Mouse (Mus musculus): ENCODE data around the gene 5730455P16Rik. TPM values are rescaled to one million over a fixed set of nuclear protein-coding genes. Genes with fewer than 3 reads are reported as not detected.
"Not testable (repeated sequence)": the region's sequence is repeated elsewhere in the genome, so short reads cannot be mapped to it uniquely, and the experiment has no call there.

Gene 5730455P16Rik
- 33.9 and 37.4 TPM in 2 replicates for polyA plus RNA-seq (2015; fragmentation: Nextera tagmentation; extraction: Ambion mirVana)

DNA sequence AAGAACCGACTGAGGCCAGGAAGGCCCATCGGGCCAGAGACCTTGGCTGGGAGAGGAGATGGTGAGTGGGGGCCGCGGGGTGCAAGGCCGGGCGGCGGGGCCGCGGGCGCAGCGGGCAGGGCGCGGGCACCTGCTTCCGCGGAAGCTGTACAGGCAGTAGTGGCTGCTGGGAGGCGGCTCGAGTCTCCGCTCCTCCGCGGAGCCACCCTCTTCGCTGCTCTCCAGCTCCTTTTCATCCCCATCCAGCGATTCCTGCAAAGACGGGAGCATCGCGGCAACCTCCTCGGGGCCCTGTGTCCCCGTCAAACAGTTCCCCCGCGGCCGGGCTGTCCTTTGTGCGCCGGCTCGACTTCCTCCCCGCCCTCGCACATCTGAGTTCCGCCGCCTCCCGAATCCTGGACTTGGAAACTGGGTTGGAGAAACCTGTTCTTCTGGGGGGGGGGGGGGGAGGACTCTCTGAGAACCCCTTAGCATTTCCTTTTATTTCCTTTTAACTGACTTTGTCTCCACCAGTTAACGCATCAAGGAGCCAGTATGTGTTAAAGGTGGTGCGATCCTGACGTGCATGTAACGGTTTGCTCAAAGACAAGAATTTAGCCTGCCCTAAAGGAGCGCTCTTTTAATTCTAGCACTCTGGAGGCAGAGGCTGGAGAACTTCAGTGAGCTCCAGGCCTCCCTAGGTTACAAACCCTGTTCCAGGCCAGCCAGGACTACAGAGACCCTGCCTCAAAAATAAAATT is at the start of gene 5730455P16Rik:
Gene 5730455P16Rik, minus strand, starts transcription at position 323 of the 740 bp plus-strand sequence.
- Histone ChIP-seq H3K27ac (peak within 1 kb of the TSS; percentile 97), H3K9me3 (no peaks in the 10 kb centered on the region), H3K4me3 (peak within 1 kb of the TSS; percentile 97), H3K4me1 (peaks cover 24% of the 10 kb centered on the region), H3K36me3 (replicated peaks) (peaks cover 8% of the 10 kb centered on the region; the same call in 1 of the 2 replicates), H3K4me2 (peak within 1 kb of the TSS; percentile 86), H3K27me3 (replicated peaks) (no peaks in the 10 kb centered on the region), H3K9ac (peak within 1 kb of the TSS; percentile 100)
- WGBS: 2% methylated on average over 40 of the region's 43 CpGs
- peak; percentile 84 for ATAC-seq (replicated peaks)

DNA sequence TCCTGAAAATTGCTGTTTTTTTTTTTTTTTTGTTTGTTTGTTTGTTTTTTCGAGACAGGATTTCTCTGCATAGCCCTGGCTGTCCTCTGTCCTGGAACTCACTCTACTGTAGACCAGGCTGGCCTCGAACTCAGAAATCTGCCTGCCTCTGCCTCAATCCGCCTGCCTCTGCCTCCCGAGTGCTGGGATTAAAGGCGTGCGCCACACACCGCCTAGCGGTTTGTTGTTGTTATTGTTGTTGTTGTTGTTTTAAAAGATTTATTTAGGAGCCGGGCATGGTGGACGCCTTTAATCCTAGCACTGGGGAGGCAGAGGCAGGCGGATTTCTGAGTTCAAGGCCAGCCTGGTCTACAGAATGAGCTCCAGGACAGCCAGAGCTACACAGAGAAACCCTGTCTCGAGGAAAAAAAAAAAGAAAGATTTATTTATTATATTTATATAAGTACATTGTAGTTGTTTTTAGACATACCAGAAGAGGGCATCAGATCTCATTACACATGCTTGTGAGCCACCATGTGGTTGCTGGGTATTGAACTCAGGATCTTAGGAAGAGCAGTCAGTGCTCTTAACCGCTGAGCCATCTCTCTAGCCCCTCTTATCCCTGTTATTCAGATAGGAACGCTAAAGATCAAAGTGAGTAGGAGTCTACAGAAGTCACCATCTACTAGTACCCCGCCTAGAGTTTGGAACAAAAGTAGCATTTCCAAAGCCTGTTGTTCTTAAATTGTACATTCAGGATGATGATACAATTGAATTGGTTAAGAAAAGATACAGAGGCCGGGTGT is 48.4 kb upstream of the 5730455P16Rik start:
- H3K27ac ChIP-seq; H3K4me3 ChIP-seq; ATAC-seq (replicated peaks); H3K9ac ChIP-seq; H3K36me3 ChIP-seq (replicated peaks); H3K9me3 ChIP-seq; H3K4me2 ChIP-seq; H3K27me3 ChIP-seq (replicated peaks): not testable (repeated sequence)
- 85% methylated on average over 16 of the region's 16 CpGs for WGBS
- peaks cover 17% of the 10 kb centered on the region for H3K4me1 ChIP-seq

GRCm38 (mm10) chr11:80425247-80425778 is 47.5 kb upstream of the 5730455P16Rik start:
- 63% methylated on average over 5 of the region's 5 CpGs for WGBS
- no peak for ATAC-seq (replicated peaks)

GRCm38 (mm10) chr11:80424691-80425090 is 46.9 kb upstream of the 5730455P16Rik start:
- H3K9me3 ChIP-seq: no peaks in the 10 kb centered on the region
- no peak for ATAC-seq (replicated peaks)
- no peak overlapping the region for H3K27ac ChIP-seq
- WGBS: 91% methylated on average over 2 of the region's 2 CpGs
- no peak overlapping the region for H3K9ac ChIP-seq
- no peaks in the 10 kb centered on the region for H3K36me3 ChIP-seq (replicated peaks)
- H3K4me3 ChIP-seq: no peak overlapping the region
- peaks cover 10% of the 10 kb centered on the region for H3K4me1 ChIP-seq
- H3K4me2 ChIP-seq: no peak overlapping the region
- H3K27me3 ChIP-seq (replicated peaks): no peaks in the 10 kb centered on the region

More at GRCm38 (mm10) chr11:80425247-80425778, 47.5 kb upstream of the 5730455P16Rik start:
- no peaks in the 10 kb centered on the region for H3K27me3 ChIP-seq (replicated peaks)
- no peaks in the 10 kb centered on the region for H3K36me3 ChIP-seq (replicated peaks)
- H3K9ac ChIP-seq: no peak overlapping the region
- H3K27ac ChIP-seq: no peak overlapping the region
- peaks cover 14% of the 10 kb centered on the region for H3K4me1 ChIP-seq
- H3K9me3 ChIP-seq: no peaks in the 10 kb centered on the region
- H3K4me3 ChIP-seq: no peak overlapping the region
- no peak overlapping the region for H3K4me2 ChIP-seq

DNA sequence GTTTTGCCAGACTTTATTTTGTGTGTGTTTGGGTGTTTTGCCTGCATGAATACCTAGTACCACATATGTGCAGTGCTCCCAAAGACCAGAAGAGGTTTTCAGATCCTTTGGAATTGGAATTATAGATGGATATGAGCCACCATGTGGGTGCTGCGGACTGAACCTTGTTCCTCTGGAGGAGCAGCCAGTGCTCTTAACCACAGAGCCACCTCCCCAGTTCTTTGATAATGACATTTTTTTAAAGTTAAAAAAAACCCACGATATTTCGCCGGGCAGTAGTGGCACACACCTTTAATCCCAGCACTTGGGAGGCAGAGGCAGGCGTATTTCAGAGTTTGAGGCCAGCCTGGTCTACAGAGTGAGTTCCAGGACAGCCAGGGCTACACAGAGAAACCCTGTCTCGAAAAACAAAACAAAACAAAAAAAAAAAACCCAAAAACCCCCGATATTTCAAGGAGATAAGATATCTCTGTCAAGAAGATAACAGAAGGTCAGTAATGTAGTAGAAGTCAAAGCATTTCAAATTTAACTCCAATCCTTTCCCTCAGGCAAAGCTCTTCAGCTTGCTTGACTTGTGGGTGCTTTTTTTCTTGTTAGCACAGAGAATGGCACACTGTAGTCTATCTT is 43.7 kb upstream of the 5730455P16Rik start:
- H3K27ac ChIP-seq: no peak overlapping the region
- H3K9ac ChIP-seq: no peak overlapping the region
- WGBS: 93% methylated on average over 7 of the region's 7 CpGs
- ATAC-seq (replicated peaks): no peak
- H3K4me1 ChIP-seq: no peaks in the 10 kb centered on the region
- no peaks in the 10 kb centered on the region for H3K27me3 ChIP-seq (replicated peaks)
- no peak overlapping the region for H3K4me2 ChIP-seq
- peaks cover 6% of the 10 kb centered on the region for H3K36me3 ChIP-seq (replicated peaks)
- H3K9me3 ChIP-seq: no peaks in the 10 kb centered on the region; the same call in 1 of the 2 replicates
- no peak overlapping the region for H3K4me3 ChIP-seq

DNA sequence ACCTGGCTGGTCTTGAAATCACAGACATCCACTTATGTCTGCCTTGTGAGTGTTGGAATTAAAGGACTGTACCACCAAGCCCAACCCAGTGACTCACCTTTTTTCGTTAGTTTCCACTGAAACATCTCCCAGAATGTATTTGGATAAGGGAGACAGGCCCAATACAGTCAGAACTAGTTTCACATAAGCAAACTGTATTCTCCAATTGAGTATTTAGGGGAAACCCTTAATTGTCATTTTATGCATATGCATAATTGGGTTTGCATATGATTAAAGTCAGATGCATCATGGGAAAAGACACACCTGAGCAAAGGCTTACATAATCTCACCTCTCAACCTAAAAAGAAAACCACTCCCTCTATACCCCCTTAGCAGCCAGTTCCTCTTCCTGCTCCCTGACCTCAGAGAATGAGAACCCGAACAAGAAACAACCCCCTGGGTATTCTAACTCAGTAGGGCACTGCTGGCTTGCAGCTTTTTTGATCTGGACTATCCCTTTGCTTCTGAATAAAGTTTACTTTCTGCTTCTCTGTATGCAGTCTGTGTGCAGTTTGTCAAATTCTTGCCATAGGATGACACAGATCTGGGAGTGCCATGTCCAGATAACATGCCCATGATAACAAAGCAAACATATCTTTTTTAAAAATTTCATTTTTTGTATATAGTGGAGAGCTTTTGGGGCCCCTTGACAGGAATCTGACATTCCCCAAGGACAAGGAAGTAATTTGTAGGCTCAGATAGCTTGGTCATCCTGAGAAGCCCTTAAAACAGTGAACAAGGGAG is 42.6 kb upstream of the 5730455P16Rik start:
- 67% methylated on average over 2 of the region's 2 CpGs for WGBS
- H3K4me1 ChIP-seq: no peaks in the 10 kb centered on the region

DNA sequence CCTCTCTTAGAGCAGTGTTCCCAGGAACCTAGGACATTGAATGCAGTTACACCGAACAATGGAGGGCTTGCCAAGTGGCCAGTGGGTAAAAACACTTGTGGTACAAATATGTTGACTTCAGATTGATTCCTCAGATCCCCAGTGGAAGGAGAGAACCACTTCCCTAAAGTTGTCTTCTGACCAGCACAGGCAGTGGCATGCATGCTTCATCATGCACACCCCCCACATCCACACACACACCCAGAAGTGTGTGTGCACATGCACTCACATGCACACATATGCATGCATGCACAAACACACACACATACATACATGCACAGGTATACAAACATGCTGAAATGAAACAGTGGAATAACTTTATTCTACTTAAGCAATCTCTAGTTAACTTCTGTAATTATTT is 41.9 kb upstream of the 5730455P16Rik start:
- no peaks in the 10 kb centered on the region for H3K27me3 ChIP-seq (replicated peaks)

More for the DNA sequence above, 42.6 kb upstream of the 5730455P16Rik start:
- H3K4me3 ChIP-seq: no peak overlapping the region
- no peaks in the 10 kb centered on the region for H3K27me3 ChIP-seq (replicated peaks)
- no peak overlapping the region for H3K9ac ChIP-seq
- H3K27ac ChIP-seq: no peak overlapping the region
- H3K9me3 ChIP-seq: no peaks in the 10 kb centered on the region; the same call in 1 of the 2 replicates
- ATAC-seq (replicated peaks): no peak
- H3K36me3 ChIP-seq (replicated peaks): peaks cover 6% of the 10 kb centered on the region
- H3K4me2 ChIP-seq: no peak overlapping the region

DNA sequence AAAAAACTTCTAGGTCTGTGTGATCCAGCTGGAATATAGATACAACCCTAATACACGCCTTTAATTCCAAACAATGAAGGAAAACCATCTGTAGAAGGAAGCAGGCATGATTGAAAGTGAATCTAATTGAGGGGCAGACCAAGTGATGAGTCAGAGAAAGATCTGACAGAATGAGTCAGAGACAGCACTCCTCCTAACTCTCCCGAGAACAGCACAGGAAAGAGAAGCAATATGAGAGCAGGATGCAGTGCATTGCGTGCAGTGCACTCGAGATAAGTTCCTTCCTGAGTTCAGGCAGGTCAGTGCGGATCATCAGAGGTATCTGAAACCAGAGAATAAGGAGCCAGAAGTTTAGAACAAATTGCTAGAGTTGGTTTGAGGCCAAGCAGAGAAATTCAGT is 39.3 kb upstream of the 5730455P16Rik start:
- Histone ChIP-seq H3K9ac (no peak overlapping the region), H3K27ac (no peak overlapping the region), H3K9me3 (no peaks in the 10 kb centered on the region; the same call in 1 of the 2 replicates), H3K27me3 (replicated peaks) (no peaks in the 10 kb centered on the region), H3K4me3 (no peak overlapping the region), H3K4me1 (no peaks in the 10 kb centered on the region), H3K4me2 (no peak overlapping the region), H3K36me3 (replicated peaks) (peaks cover 6% of the 10 kb centered on the region)
- WGBS: 96% methylated on average over 5 of the region's 5 CpGs
- no peak for ATAC-seq (replicated peaks)

More for the DNA sequence above, 41.9 kb upstream of the 5730455P16Rik start:
- Histone ChIP-seq H3K9ac (no peak overlapping the region), H3K27ac (no peak overlapping the region), H3K4me2 (no peak overlapping the region), H3K36me3 (replicated peaks) (peaks cover 6% of the 10 kb centered on the region), H3K4me3 (no peak overlapping the region), H3K4me1 (no peaks in the 10 kb centered on the region), H3K9me3 (no peaks in the 10 kb centered on the region; the same call in 1 of the 2 replicates)
- no peak for ATAC-seq (replicated peaks)
- 79% methylated on average over 1 of the region's 1 CpGs for WGBS

DNA sequence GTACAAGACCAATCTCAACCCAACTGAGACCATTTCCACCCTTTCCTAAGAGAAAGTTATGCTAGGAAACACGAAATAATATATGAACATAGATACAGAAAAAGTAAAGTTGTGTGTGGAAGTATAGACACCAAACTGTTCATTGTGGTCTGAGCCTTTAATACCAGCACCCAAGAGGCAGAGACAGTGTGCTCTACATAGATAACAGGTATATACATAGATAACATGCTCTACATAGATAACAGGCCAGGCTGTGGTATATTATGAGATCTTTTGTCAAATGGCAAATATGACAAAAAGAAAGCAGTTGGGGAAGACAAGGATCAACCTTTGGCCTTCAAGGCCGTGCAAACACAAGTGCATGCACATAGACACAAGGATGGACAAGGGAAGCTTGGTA is 32.5 kb upstream of the 5730455P16Rik start:
- no peak overlapping the region for H3K9ac ChIP-seq
- peaks cover 15% of the 10 kb centered on the region for H3K36me3 ChIP-seq (replicated peaks)
- no peaks in the 10 kb centered on the region for H3K27me3 ChIP-seq (replicated peaks)
- no peak for ATAC-seq (replicated peaks)
- H3K27ac ChIP-seq: no peak overlapping the region
- H3K4me1 ChIP-seq: no peaks in the 10 kb centered on the region
- H3K9me3 ChIP-seq: no peaks in the 10 kb centered on the region
- 91% methylated on average over 2 of the region's 2 CpGs for WGBS
- H3K4me3 ChIP-seq: no peak overlapping the region
- no peak overlapping the region for H3K4me2 ChIP-seq

DNA sequence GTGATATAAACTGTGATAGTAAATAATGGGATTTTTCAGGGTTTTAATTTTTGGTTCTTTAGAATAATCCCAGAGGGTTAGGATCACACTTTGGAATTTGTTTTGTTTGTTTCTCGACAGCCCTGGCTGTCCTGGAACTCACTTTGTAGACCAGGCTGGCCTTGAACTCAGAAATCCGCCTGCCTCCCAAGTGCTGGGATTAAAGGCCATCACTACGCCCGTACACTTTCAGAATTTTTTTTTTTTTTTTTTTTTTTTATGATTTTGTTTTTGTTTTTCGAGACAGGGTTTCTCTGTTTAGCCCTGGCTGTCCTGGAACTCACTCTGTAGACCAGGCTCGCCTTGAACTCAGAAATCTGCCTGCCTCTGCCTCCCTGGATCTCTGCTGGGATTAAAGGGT is 30.0 kb upstream of the 5730455P16Rik start:
- not testable (repeated sequence) for H3K4me2 ChIP-seq; H3K4me1 ChIP-seq; H3K9me3 ChIP-seq; H3K27me3 ChIP-seq (replicated peaks); ATAC-seq (replicated peaks); H3K9ac ChIP-seq; H3K4me3 ChIP-seq; H3K27ac ChIP-seq
- peaks cover 23% of the 10 kb centered on the region for H3K36me3 ChIP-seq (replicated peaks)
- 98% methylated on average over 6 of the region's 6 CpGs for WGBS

DNA sequence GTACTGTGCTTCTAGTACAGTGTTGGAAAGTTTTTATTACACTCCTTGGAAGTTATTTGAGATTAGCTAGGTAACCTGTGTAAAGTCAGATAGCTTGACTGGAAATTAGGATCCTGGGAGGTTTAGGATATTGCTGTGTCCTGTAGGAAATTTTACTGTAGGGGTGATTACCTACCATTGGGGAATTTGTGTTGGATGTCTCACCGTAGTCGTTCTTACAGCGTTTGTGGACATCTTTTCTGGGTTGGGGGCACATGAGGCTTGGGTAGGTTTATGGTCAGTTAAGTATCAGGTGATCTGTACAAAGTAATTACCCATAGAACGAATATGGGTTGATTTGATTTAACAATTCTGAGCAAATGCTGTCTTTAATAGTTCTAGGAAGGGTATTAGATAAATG is 18.8 kb upstream of the 5730455P16Rik start:
- H3K4me2 ChIP-seq: no peak overlapping the region
- no peak overlapping the region for H3K9ac ChIP-seq
- WGBS: 94% methylated on average over 4 of the region's 4 CpGs
- no peak overlapping the region for H3K4me3 ChIP-seq
- peaks cover 44% of the 10 kb centered on the region for H3K36me3 ChIP-seq (replicated peaks)
- H3K27me3 ChIP-seq (replicated peaks): no peaks in the 10 kb centered on the region
- no peak overlapping the region for H3K27ac ChIP-seq
- no peak for ATAC-seq (replicated peaks)
- no peaks in the 10 kb centered on the region for H3K9me3 ChIP-seq
- no peaks in the 10 kb centered on the region for H3K4me1 ChIP-seq
